Mouse (Mus musculus) lung, adult 18-20 months (tissue): ENCODE results near the gene Spic.

Experiments used
- DNase-seq, 2 experiments: peaks; one replicate each; pipeline ENCODE4 v3.0.0; 2022; ENCODE audit warnings: mixed read lengths in 2 of 2

Gene Spic

GRCm38 (mm10) chr10:88631330-88631953 lies 53.4 kb downstream of the Spic start:
- DNase-seq: no peak

DNA sequence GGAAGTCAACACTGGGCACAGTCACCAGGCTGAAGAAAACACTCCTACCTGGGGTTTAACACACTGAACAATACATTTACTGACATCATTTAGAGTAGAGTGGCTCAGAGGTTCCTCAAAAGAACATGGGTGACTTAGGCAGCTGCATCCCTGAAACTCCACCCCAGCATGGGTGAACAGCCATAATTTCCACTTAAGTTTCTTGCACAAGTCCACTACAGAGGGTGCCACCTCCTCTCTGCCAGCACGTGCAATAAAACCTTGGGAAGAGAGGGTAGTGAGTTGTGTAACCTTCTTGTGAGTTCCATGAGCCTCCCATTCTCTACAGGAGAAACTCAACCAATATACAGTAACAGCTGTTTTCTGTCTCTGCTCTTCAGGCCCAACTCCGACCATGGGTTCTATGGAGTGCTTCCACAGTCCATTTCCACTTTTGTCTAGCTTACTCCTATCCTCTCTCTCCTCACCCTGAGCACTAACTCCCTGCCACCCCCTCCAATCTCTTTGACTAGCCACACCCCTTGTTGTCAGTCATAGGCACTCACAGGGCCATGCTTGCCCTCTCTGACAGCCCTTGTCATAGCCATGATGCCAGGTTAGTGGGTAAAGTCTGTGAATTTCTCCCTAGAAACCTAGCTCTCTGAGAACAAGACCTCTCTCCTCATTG lies 54.0 kb downstream of the Spic start:
- DNase-seq: no peak

GRCm38 (mm10) chr10:88627052-88627451 lies 57.8 kb downstream of the Spic start:
- DNase-seq: no peak

DNA sequence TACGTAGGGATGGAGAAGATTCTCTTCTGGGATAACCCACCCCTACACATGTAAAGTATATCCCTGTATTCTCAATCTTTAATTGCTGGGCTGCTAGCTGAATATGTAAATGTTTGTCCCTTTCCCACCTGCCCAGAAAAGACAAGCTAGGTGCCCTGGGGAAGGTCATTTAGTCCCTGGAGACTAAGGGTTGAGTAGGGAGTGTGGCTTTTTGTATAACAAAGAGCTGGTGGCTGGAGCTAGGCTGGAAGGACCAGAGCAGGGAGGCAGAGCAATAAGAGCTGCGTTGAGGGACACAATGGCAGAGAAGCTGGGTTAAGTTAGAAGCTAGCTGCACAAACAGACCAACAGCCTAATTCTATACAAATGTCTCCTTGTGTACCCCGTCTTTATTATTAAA lies 58.6 kb downstream of the Spic start:
- DNase-seq: no peak
